Mouse (Mus musculus): ENCODE results near the gene Phf2. TPM values are rescaled to one million over a fixed set of nuclear protein-coding genes. Genes with fewer than 3 reads are reported as not detected.

Phf2 gene
- polyA plus RNA-seq, 1 experiment from 2014 or later = 41.5 TPM

GRCm38 (mm10) chr13:48858054-48858453, 12.9 kb downstream of the Phf2 start:
- CTCF ChIA-PET = no interaction called here
- no peak for DNase-seq (ENCODE audit: low read depth, low spot score)
- TF ChIP-seq CTCF (IDR thresholded peaks at IDR 0.05) = no peak
- no peaks in the 10 kb centered on the region for H3K27me3 ChIP-seq
- in situ Hi-C loops (cut with MboI; ENCODE audit: low pct_unique_long_range_greater_than_20kb) = no loop called here
- ATAC-seq = no peak
- POLR2A ChIA-PET = interaction anchor here (1.5 to 2.1 kb wide), 2 partner anchors 11 to 14 kb away, joined by 7 read pairs; no protein-coding TSS in a partner anchor

- no peaks in the 10 kb centered on the region for H3K27me3 ChIP-seq
- DNase-seq (ENCODE audit: low read depth, low spot score) (no peak), ATAC-seq (no peak)
- ChIA-PET CTCF (no interaction called here), POLR2A (interaction anchor here (1.5 to 2.1 kb wide), 2 partner anchors 12 to 15 kb away, joined by 7 read pairs; no protein-coding TSS in a partner anchor)
- TF ChIP-seq CTCF (IDR thresholded peaks at IDR 0.05) = no peak
- in situ Hi-C loops (cut with MboI; ENCODE audit: low pct_unique_long_range_greater_than_20kb) = no loop called here
Measured at GRCm38 (mm10) chr13:48857246-48857932, 13.5 kb downstream of the Phf2 start.

GRCm38 (mm10) chr13:48853947-48854346, 17.0 kb downstream of the Phf2 start:
- no peaks in the 10 kb centered on the region for H3K27me3 ChIP-seq
- TF ChIP-seq CTCF (IDR thresholded peaks at IDR 0.05) = no peak
- in situ Hi-C loops (cut with MboI; ENCODE audit: low pct_unique_long_range_greater_than_20kb) = no loop called here
- POLR2A ChIA-PET = interaction anchor here (1.4 to 2.5 kb wide), 2 partner anchors 12 to 16 kb away, joined by 4 to 7 read pairs; no protein-coding TSS in a partner anchor
- DNase-seq (ENCODE audit: low read depth, low spot score) (no peak), ATAC-seq (no peak)
- CTCF ChIA-PET = interaction anchor here (1.8 kb wide), 1 partner anchor 19 kb away, joined by 4 read pairs; no protein-coding TSS in a partner anchor

- TF ChIP-seq CTCF (IDR thresholded peaks at IDR 0.05) = no peak
- DNase-seq (ENCODE audit: low read depth, low spot score) = no peak
- no peaks in the 10 kb centered on the region for H3K27me3 ChIP-seq
- ChIA-PET CTCF (interaction anchor here (1.8 kb wide), 1 partner anchor 19 kb away, joined by 4 read pairs; no protein-coding TSS in a partner anchor), POLR2A (interaction anchor here (1.4 kb wide), 1 partner anchor 16 kb away, joined by 4 read pairs; no protein-coding TSS in a partner anchor)
- in situ Hi-C loops (cut with MboI; ENCODE audit: low pct_unique_long_range_greater_than_20kb) = no loop called here
- ATAC-seq = no peak
Measured at GRCm38 (mm10) chr13:48853475-48853874, 17.4 kb downstream of the Phf2 start.

- no peak for TF ChIP-seq CTCF (IDR thresholded peaks at IDR 0.05)
- H3K27me3 ChIP-seq = no peaks in the 10 kb centered on the region
- ATAC-seq (no peak), DNase-seq (ENCODE audit: low read depth, low spot score) (no peak)
- ChIA-PET POLR2A (interaction anchor here (0.6 to 1.4 kb wide), 2 partner anchors 17 to 34 kb away, joined by 4 read pairs; no protein-coding TSS in a partner anchor), CTCF (interaction anchor here (1.2 kb wide), 1 partner anchor 15 kb away, joined by 3 read pairs; no protein-coding TSS in a partner anchor)
- in situ Hi-C loops (cut with MboI; ENCODE audit: low pct_unique_long_range_greater_than_20kb) = no loop called here
Measured at GRCm38 (mm10) chr13:48852859-48853258, 18.1 kb downstream of the Phf2 start.

- ATAC-seq (no peak), DNase-seq (ENCODE audit: low read depth, low spot score) (no peak)
- CTCF ChIA-PET = interaction anchor here (1.2 kb wide), 1 partner anchor 14 kb away, joined by 3 read pairs; no protein-coding TSS in a partner anchor
- no peak for TF ChIP-seq CTCF (IDR thresholded peaks at IDR 0.05)
- POLR2A ChIA-PET = no interaction called here
- H3K27me3 ChIP-seq = no peaks in the 10 kb centered on the region
- in situ Hi-C loops (cut with MboI; ENCODE audit: low pct_unique_long_range_greater_than_20kb) = no loop called here
Measured at GRCm38 (mm10) chr13:48851719-48852118, 19.2 kb downstream of the Phf2 start.

GRCm38 (mm10) chr13:48850771-48851170, 20.1 kb downstream of the Phf2 start:
- in situ Hi-C loops (cut with MboI; ENCODE audit: low pct_unique_long_range_greater_than_20kb) = no loop called here
- ATAC-seq = no peak
- TF ChIP-seq CTCF (IDR thresholded peaks at IDR 0.05) = no peak

GRCm38 (mm10) chr13:48850326-48850725, 20.6 kb downstream of the Phf2 start:
- no peaks in the 10 kb centered on the region for H3K27me3 ChIP-seq
- ChIA-PET CTCF (no interaction called here), POLR2A (interaction anchor here (0.7 kb wide), 1 partner anchor 410 kb away, joined by 8 read pairs; no protein-coding TSS in a partner anchor)
- DNase-seq (ENCODE audit: low read depth, low spot score) (no peak), ATAC-seq (no peak)
- in situ Hi-C loops (cut with MboI; ENCODE audit: low pct_unique_long_range_greater_than_20kb) = no loop called here
- no peak for TF ChIP-seq CTCF (IDR thresholded peaks at IDR 0.05)

More at GRCm38 (mm10) chr13:48850771-48851170, 20.1 kb downstream of the Phf2 start:
- no peaks in the 10 kb centered on the region for H3K27me3 ChIP-seq
- POLR2A ChIA-PET = interaction anchor here (0.7 kb wide), 1 partner anchor 410 kb away, joined by 8 read pairs; no protein-coding TSS in a partner anchor
- CTCF ChIA-PET = no interaction called here
- no peak for DNase-seq (ENCODE audit: low read depth, low spot score)

GRCm38 (mm10) chr13:48849155-48849554, 21.8 kb downstream of the Phf2 start:
- no peaks in the 10 kb centered on the region for H3K27me3 ChIP-seq
- in situ Hi-C loops (cut with MboI; ENCODE audit: low pct_unique_long_range_greater_than_20kb) = no loop called here
- POLR2A ChIA-PET = interaction anchor here (1.2 kb wide), 1 partner anchor 10 kb away, joined by 4 read pairs; no protein-coding TSS in a partner anchor
- CTCF ChIA-PET = interaction anchor here (0.8 to 1.2 kb wide), 2 partner anchors 14 to 28 kb away, joined by 3 read pairs; no protein-coding TSS in a partner anchor
- no peak for ATAC-seq
- no peak for DNase-seq (ENCODE audit: low read depth, low spot score)
- no peak for TF ChIP-seq CTCF (IDR thresholded peaks at IDR 0.05)

- no peaks in the 10 kb centered on the region for H3K27me3 ChIP-seq
- no peak for TF ChIP-seq CTCF (IDR thresholded peaks at IDR 0.05)
- in situ Hi-C loops (cut with MboI; ENCODE audit: low pct_unique_long_range_greater_than_20kb) = no loop called here
- POLR2A ChIA-PET = no interaction called here
- CTCF ChIA-PET = no interaction called here
- DNase-seq (ENCODE audit: low read depth, low spot score) = no peak
- no peak for ATAC-seq
Measured at GRCm38 (mm10) chr13:48845308-48845707, 25.6 kb downstream of the Phf2 start.

- no peak for ATAC-seq
Measured at GRCm38 (mm10) chr13:48843530-48843929, 27.4 kb downstream of the Phf2 start.

More at GRCm38 (mm10) chr13:48843530-48843929, 27.4 kb downstream of the Phf2 start:
- in situ Hi-C loops (cut with MboI; ENCODE audit: low pct_unique_long_range_greater_than_20kb) = no loop called here
- DNase-seq (ENCODE audit: low read depth, low spot score) = no peak
- POLR2A ChIA-PET = interaction anchor here (0.7 kb wide), 1 partner anchor 15 kb away, joined by 3 read pairs; no protein-coding TSS in a partner anchor
- no peaks in the 10 kb centered on the region for H3K27me3 ChIP-seq
- TF ChIP-seq CTCF (IDR thresholded peaks at IDR 0.05) = no peak
- CTCF ChIA-PET = no interaction called here

All from Patski (cell line).